Mouse (Mus musculus) testis, adult 2 months (tissue): ENCODE results near the gene Elp5. TPM values are rescaled to one million over a fixed set of nuclear protein-coding genes. Genes with fewer than 3 reads are reported as not detected.
"Not testable (repeated sequence)": the region's sequence is repeated elsewhere in the genome, so short reads cannot be mapped to it uniquely, and the experiment has no call there.

Source experiments
- H3K27ac ChIP-seq: fragments of 200-500 bp; 2 replicates; pipeline ENCODE4 v1.5.1; 2012; ENCODE audit warnings: low read depth, low read length; ENCODE audit not compliant: control insufficient read depth, insufficient read depth
- H3K27me3 ChIP-seq: fragments of 200-500 bp; 2 replicates; pipeline ENCODE4 v1.6.1; 2012; ENCODE audit warnings: mild to moderate bottlenecking, low read length, moderate library complexity; ENCODE audit not compliant: control insufficient read depth, insufficient read depth
- H3K36me3 ChIP-seq: fragments of 200-500 bp; 2 replicates; pipeline ENCODE4 v1.6.1; 2012; ENCODE audit warnings: mild to moderate bottlenecking, low read length; ENCODE audit not compliant: control insufficient read depth, insufficient read depth
- H3K4me1 ChIP-seq: fragments of 200-500 bp; 2 replicates; pipeline ENCODE4 v1.6.1; 2012; ENCODE audit warnings: low read length; ENCODE audit not compliant: control insufficient read depth, insufficient read depth
- H3K4me3 ChIP-seq: fragments of 200-500 bp; 2 replicates; pipeline ENCODE4 v1.5.1; 2012; ENCODE audit warnings: low read depth, mild to moderate bottlenecking, low read length, moderate library complexity, mixed read lengths; ENCODE audit not compliant: control insufficient read depth
- CTCF ChIP-seq: fragments of 200-500 bp; IDR thresholded peaks from 2 replicates; pipeline ENCODE4 v1.5.1; 2012; ENCODE audit warnings: low read depth, mild to moderate bottlenecking, inconsistent platforms, low read length, moderate library complexity; ENCODE audit not compliant: control insufficient read depth, insufficient read depth, insufficient replicate concordance
- POLR2A ChIP-seq: fragments of 200-500 bp; IDR thresholded peaks from 2 replicates; pipeline ENCODE4 v1.6.1; 2012; ENCODE audit warnings: low read depth, mild to moderate bottlenecking, inconsistent platforms, low read length, moderate library complexity; ENCODE audit not compliant: control insufficient read depth
- polyA plus RNA-seq: library from polyadenylated mRNA; depleted of rRNA; stranded (reverse); fragments of >200 nt; gene quantifications from 2 replicates; pipeline ENCODE4 v1.2.3, GENCODE M21; 2012

Elp5 gene
- polyA plus RNA-seq, 1 experiment, result 226 TPM

DNA sequence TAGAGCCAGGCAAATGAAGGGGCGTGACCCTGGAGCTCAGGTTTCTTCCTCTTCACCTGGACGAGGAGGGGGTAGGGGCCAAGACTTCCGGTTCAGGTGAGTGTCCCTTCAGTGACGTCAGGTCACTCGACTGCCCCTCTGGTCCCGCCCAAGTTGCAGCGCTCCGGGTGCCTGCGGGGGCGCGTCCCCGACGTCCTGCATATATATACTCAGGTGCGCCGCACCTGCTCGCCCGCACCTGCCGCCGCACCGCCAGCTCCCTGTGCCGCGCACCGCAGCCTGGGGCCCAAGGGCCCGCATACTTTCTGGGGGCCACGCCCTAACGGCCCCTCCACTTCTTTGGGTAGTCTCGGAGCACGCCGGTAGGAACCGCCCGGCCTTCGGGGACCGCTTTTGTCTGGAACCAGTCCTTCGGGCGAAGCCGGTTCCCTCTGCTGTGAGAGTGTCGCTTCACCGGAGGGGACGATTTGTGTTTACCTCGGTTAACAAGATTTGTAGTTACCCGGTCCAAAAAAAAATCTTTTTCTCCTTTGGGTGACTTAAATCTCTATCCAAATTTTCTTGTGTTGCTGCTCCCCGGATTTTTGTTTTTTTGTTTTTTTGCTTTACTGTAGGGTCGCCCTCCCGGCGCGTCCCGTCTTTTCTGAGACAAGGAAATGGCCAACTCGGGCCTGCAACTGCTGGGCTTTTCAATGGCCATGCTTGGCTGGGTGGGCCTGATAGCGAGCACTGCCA is 16.9 kb downstream of the Elp5 start:
- H3K4me1 ChIP-seq, result peaks cover 20% of the 10 kb centered on the region
- H3K36me3 ChIP-seq, result peaks cover under 1% of the 10 kb centered on the region; the same call in 1 of the 2 replicates
- no peaks in the 10 kb centered on the region for H3K27me3 ChIP-seq
- H3K27ac ChIP-seq, result no peak overlapping the region
- peak overlapping the region; percentile 34 for H3K4me3 ChIP-seq
- TF ChIP-seq CTCF, result no peak

DNA sequence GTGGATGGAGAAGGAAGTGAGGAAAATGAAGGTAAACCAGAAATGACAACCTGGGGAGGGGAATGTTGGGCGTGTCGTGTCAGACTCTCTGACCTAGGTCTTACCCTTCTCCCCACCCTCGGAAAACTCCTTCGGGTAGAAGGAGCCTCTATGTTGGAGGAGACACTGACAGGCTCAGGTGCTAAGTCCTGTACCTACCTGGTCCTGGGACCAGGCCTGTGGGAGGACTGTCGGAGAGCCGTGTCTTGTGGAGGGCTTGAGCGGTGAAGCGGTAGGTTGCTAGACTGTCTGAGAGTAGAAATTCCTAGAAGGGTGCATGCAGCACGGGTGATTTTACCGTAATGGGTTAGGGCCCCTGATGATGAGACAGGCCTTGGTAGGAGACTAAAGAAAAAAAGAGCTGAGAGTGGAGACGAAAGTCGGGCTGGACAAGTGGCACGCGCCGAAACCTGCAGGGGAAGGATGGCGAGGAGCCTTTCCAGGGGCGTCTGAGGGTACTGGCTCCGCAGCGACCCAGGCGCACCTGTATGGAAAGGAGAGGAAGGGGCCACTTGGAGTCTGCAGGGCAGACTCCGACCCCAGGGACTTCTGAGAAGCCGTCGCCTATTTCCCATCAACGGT is 17.6 kb downstream of the Elp5 start, which contains the start of gene Cldn7:
Gene Cldn7 (plus strand): TSS at position 130 of the 621 bp plus-strand sequence.
- peak within 1 kb of the TSS; percentile 33 for H3K4me3 ChIP-seq
- TF ChIP-seq CTCF (no peak), POLR2A (no peak)
- no peak within 1 kb of the TSS for H3K27ac ChIP-seq
- peaks cover 20% of the 10 kb centered on the region for H3K4me1 ChIP-seq
- no peaks in the 10 kb centered on the region; the same call in 1 of the 2 replicates for H3K36me3 ChIP-seq
- no peaks in the 10 kb centered on the region for H3K27me3 ChIP-seq

DNA sequence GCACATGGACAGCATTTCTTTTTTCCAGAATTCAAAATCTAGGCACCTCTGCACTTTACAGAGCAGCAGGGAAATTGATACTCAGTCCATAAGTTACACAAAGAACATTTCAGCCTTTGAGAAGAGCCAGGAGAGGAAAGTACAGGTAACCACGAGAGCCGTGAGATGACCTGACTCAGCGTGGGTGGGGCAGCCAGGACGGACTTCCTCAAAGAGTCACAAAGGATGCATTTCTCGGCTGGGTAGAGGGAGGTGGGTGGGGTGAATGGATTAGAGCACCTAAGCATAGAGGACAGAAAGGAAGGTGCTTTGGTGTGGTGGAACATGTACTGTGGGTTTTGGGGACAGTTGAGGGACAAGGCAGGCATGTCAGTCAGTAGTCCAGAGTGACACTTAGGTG is 20.5 kb downstream of the Elp5 start:
- TF ChIP-seq POLR2A, result no peak
- TF ChIP-seq CTCF, result no peak
- Histone ChIP-seq H3K4me1 (peaks cover 16% of the 10 kb centered on the region), H3K4me3 (no peak overlapping the region), H3K36me3 (no peaks in the 10 kb centered on the region), H3K27ac (no peak overlapping the region), H3K27me3 (no peaks in the 10 kb centered on the region)

DNA sequence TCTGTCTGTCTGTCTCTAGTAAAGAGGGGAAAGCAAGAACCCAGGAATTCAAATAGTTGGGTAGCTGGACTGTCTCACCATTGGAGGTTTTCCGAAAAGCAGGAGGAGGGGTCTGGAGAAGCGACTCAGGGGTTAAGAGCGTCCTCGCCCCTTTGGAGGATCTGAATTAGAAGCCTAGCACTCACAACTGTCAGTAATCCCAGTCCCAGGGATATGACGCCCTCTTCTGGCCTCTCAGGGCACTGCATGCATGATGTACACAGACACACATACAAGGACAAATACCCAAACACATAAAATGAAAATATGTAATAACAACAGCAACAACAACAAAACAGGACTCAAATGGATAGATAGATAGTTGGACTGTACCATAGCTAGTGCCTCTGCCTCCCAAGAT is 21.7 kb downstream of the Elp5 start:
- H3K4me3 ChIP-seq, result no peak overlapping the region
- H3K36me3 ChIP-seq, result no peaks in the 10 kb centered on the region
- peaks cover 4% of the 10 kb centered on the region for H3K4me1 ChIP-seq
- TF ChIP-seq POLR2A (no peak), CTCF (peak; percentile 49; the same call in 1 of the 2 replicates)
- H3K27ac ChIP-seq, result no peak overlapping the region
- no peaks in the 10 kb centered on the region for H3K27me3 ChIP-seq

DNA sequence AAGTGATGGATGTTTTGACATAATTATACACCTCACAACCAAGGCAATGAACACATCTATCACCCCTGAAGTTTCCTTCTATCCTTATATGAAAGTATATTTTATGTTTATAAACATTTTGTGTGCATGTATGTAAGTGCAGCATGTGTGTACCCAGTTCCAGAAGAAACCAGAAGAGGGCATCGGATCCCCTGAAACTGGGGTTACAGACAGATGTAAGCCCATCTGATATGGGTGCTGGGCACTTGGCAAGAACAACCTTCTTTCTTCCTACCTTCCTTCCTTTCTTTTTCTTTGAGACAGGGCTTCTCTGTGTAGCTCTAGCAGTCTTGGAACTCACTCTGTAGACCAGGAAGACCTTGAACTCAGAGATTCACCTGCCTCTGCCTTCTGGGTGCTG is 26.1 kb downstream of the Elp5 start:
- Histone ChIP-seq H3K4me1 (no peaks in the 10 kb centered on the region), H3K27ac (no peak overlapping the region), H3K36me3 (no peaks in the 10 kb centered on the region), H3K4me3 (no peak overlapping the region), H3K27me3 (no peaks in the 10 kb centered on the region)
- TF ChIP-seq POLR2A (no peak), CTCF (no peak)

DNA sequence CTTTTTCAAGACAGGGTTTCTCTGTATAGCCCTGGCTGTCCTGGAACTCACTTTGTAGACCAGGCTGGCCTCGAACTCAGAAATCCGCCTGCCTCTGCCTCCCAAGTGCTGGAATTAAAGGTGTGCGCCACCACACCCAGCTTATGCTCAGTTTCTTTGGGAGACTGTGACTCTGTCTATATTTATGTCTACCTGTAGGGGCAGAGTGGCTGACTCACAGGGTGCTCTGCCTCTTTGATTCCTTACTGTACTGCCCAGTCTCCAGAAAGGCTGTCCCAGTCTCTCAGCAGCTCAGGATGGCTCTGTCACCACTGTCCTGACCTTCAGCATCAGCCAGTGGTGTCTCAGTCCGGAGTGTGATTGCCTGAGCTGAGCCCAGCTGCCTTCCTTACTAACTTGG is 26.7 kb downstream of the Elp5 start:
- H3K4me1 ChIP-seq, H3K27me3 ChIP-seq, H3K4me3 ChIP-seq, H3K27ac ChIP-seq, H3K36me3 ChIP-seq: not testable (repeated sequence)

DNA sequence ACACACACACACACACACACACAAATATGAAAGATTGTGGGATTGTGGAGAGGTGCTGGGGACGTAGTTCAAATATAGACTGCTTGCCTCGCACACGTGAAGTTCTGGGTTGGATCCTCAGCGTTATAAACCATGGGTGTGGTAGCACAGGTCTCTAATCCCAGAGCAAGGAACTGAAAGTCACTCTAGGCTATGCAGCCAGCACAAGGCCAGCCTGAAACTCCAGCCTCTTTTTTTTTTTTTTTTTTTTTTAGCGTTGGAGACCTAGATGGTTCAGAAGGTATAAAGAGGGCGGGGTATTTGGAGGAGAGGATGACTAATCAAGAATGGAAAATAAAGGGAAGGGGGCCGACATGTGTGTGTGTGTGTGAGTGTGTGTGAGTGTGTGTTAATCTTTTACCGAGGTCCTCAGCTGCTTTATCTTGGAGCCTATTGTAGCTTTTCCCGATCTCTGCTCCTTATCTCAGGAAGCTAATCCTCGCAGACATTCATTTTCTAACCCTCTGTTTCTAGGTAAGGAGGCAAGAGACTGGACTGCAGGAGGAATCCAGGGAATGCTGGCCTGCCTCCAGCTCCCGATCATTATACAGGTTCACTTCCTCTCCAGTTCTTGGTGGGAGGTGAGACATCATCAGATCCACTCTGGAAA is 28.9 kb downstream of the Elp5 start:
- no peak for TF ChIP-seq POLR2A
- no peak for TF ChIP-seq CTCF
- Histone ChIP-seq H3K36me3 (no peaks in the 10 kb centered on the region), H3K4me3 (no peak overlapping the region), H3K4me1 (peaks cover 5% of the 10 kb centered on the region), H3K27ac (no peak overlapping the region), H3K27me3 (no peaks in the 10 kb centered on the region)
